Mouse (Mus musculus): ENCODE data around the gene Dync1li1. TPM values are rescaled to one million over a fixed set of nuclear protein-coding genes. Genes with fewer than 3 reads are reported as not detected.
"Not testable (repeated sequence)": the region's sequence is repeated elsewhere in the genome, so short reads cannot be mapped to it uniquely, and the experiment has no call there.

Gene Dync1li1
- total and polyA plus RNA-seq, 2 experiments from 2014 or later: 124 to 160 TPM

GRCm38 (mm10) chr9:114727315-114727714 is 38.7 kb downstream of the Dync1li1 start:
- TF ChIP-seq CTCF (IDR thresholded peaks at IDR 0.05): peak; percentile 90
- no peak overlapping the region for H3K27ac ChIP-seq (ENCODE audit: low read depth, low read length)
- no peak overlapping the region for H3K4me3 ChIP-seq (ENCODE audit: low read depth, low read length)
- H3K9ac ChIP-seq (replicated peaks; ENCODE audit: low read length, poor library complexity, severe bottlenecking): no peak overlapping the region
- H3K9me3 ChIP-seq (ENCODE audit: low read length): no peaks in the 10 kb centered on the region
- WGBS: 2% methylated on average over 3 of the region's 3 CpGs
- peaks cover 18% of the 10 kb centered on the region for H3K36me3 ChIP-seq (ENCODE audit: insufficient read depth, low read length)
- ATAC-seq (ENCODE audit: low FRiP score) (no peak), DNase-seq (ENCODE audit: low spot score) (peak; percentile 77)
- no peak overlapping the region for H3K4me2 ChIP-seq (ENCODE audit: low read depth, low read length, poor library complexity, severe bottlenecking)
- H3K27me3 ChIP-seq (ENCODE audit: insufficient read depth, low read length): no peaks in the 10 kb centered on the region
- H3K4me1 ChIP-seq (ENCODE audit: insufficient read depth, low read length): peaks cover 4% of the 10 kb centered on the region; the same call in 1 of the 2 replicates

- H3K27me3 ChIP-seq (ENCODE audit: insufficient read depth, low read length); H3K4me2 ChIP-seq (ENCODE audit: low read depth, low read length, poor library complexity, severe bottlenecking); H3K36me3 ChIP-seq (ENCODE audit: insufficient read depth, low read length); H3K9me3 ChIP-seq (ENCODE audit: low read length); H3K27ac ChIP-seq (ENCODE audit: low read depth, low read length); H3K9ac ChIP-seq (replicated peaks; ENCODE audit: low read length, poor library complexity, severe bottlenecking); H3K4me1 ChIP-seq (ENCODE audit: insufficient read depth, low read length); H3K4me3 ChIP-seq (ENCODE audit: low read depth, low read length); DNase-seq (ENCODE audit: low spot score); ATAC-seq (ENCODE audit: low FRiP score): not testable (repeated sequence)
- 69% methylated on average over 2 of the region's 2 CpGs for WGBS
These were observed 39.8 kb downstream of the Dync1li1 start for GRCm38 (mm10) chr9:114728432-114728831.

- no peaks in the 10 kb centered on the region for H3K27me3 ChIP-seq (ENCODE audit: insufficient read depth, low read length)
- peak overlapping the region; percentile 57; the same call in 1 of the 2 replicates for H3K4me3 ChIP-seq (ENCODE audit: low read depth, low read length)
- peaks cover 6% of the 10 kb centered on the region; the same call in 1 of the 2 replicates for H3K4me1 ChIP-seq (ENCODE audit: insufficient read depth, low read length)
- H3K27ac ChIP-seq (ENCODE audit: low read depth, low read length): no peak overlapping the region
- H3K9me3 ChIP-seq (ENCODE audit: low read length): no peaks in the 10 kb centered on the region
- ATAC-seq (ENCODE audit: low FRiP score) (no peak), DNase-seq (ENCODE audit: low spot score) (no peak)
- no peak for TF ChIP-seq CTCF (IDR thresholded peaks at IDR 0.05)
- peaks cover 4% of the 10 kb centered on the region; the same call in 1 of the 2 replicates for H3K36me3 ChIP-seq (ENCODE audit: insufficient read depth, low read length)
- no peak overlapping the region for H3K9ac ChIP-seq (replicated peaks; ENCODE audit: low read length, poor library complexity, severe bottlenecking)
- H3K4me2 ChIP-seq (ENCODE audit: low read depth, low read length, poor library complexity, severe bottlenecking): peak overlapping the region; percentile 65
- WGBS: 45% methylated on average over 25 of the region's 30 CpGs
These were observed 41.6 kb downstream of the Dync1li1 start for GRCm38 (mm10) chr9:114729911-114730805.

- H3K4me1 ChIP-seq (ENCODE audit: insufficient read depth, low read length): peaks cover 6% of the 10 kb centered on the region; the same call in 1 of the 2 replicates
- H3K36me3 ChIP-seq (ENCODE audit: insufficient read depth, low read length): no peaks in the 10 kb centered on the region
- peak within 1 kb of the TSS; percentile 49 for H3K27ac ChIP-seq (ENCODE audit: low read depth, low read length)
- peak within 1 kb of the TSS; percentile 65 for H3K4me2 ChIP-seq (ENCODE audit: low read depth, low read length, poor library complexity, severe bottlenecking)
- no peaks in the 10 kb centered on the region for H3K9me3 ChIP-seq (ENCODE audit: low read length)
- ATAC-seq (ENCODE audit: low FRiP score) (peak; percentile 88), DNase-seq (ENCODE audit: low spot score) (peak; percentile 95)
- peak; percentile 65 for TF ChIP-seq CTCF (IDR thresholded peaks at IDR 0.05)
- under 1% methylated on average over 47 of the region's 53 CpGs for WGBS
- H3K27me3 ChIP-seq (ENCODE audit: insufficient read depth, low read length): no peaks in the 10 kb centered on the region
- H3K4me3 ChIP-seq (ENCODE audit: low read depth, low read length): peak within 1 kb of the TSS; percentile 57
- H3K9ac ChIP-seq (replicated peaks; ENCODE audit: low read length, poor library complexity, severe bottlenecking): peak within 1 kb of the TSS; percentile 64
These were observed 42.6 kb downstream of the Dync1li1 start, which contains the start of gene Cmtm6 for GRCm38 (mm10) chr9:114731011-114731755. TSS of gene Cmtm6 (plus strand) at chr9:114731116.

- no peak for TF ChIP-seq CTCF (IDR thresholded peaks at IDR 0.05)
- 0 out of 2 replicates have a peak overlapping the region, but pooled peaks have one; percentile 0 for H3K9ac ChIP-seq (replicated peaks; ENCODE audit: low read length, poor library complexity, severe bottlenecking)
- peaks cover 6% of the 10 kb centered on the region; the same call in 1 of the 2 replicates for H3K4me1 ChIP-seq (ENCODE audit: insufficient read depth, low read length)
- 67% methylated on average over 12 of the region's 12 CpGs for WGBS
- H3K27me3 ChIP-seq (ENCODE audit: insufficient read depth, low read length): no peaks in the 10 kb centered on the region
- no peaks in the 10 kb centered on the region for H3K36me3 ChIP-seq (ENCODE audit: insufficient read depth, low read length)
- H3K4me2 ChIP-seq (ENCODE audit: low read depth, low read length, poor library complexity, severe bottlenecking): peak overlapping the region; percentile 65
- H3K4me3 ChIP-seq (ENCODE audit: low read depth, low read length): peak overlapping the region; percentile 57
- ATAC-seq (ENCODE audit: low FRiP score) (no peak), DNase-seq (ENCODE audit: low spot score) (no peak)
- no peaks in the 10 kb centered on the region for H3K9me3 ChIP-seq (ENCODE audit: low read length)
- no peak overlapping the region for H3K27ac ChIP-seq (ENCODE audit: low read depth, low read length)
These were observed 43.5 kb downstream of the Dync1li1 start for GRCm38 (mm10) chr9:114731871-114732682.
